Mouse (Mus musculus): ENCODE results near the gene Chd4. TPM values are rescaled to one million over a fixed set of nuclear protein-coding genes. Genes with fewer than 3 reads are reported as not detected.
A peak's percentile ranks its signal among the peaks of the same experiment; 100 is the strongest.
"Not testable (repeated sequence)": the region's sequence is repeated elsewhere in the genome, so short reads cannot be mapped to it uniquely, and the experiment has no call there.

Gene Chd4
- total RNA-seq, 1 experiment from 2014 or later = 283 TPM

DNA sequence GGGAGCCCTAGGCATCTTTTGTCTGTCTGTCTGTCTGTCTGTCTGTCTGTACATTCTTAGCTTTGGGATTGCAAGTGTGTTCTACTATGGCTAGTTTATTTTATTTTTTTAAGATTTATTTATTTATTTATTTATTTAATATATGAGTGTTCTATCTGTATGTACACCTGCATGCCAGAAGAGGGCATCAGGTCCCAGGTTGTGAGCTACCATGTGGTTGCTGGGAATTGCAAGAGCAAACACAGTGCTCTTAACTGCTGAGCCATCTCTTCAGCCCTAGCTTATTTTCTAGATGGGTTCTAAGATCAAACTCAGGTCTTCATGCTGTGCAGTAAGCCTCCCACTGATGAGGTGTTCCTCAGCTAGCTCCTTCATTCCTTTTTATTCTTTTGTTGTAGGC lies 58.8 kb downstream of the Chd4 start:
- no peak for ATAC-seq (replicated peaks; ENCODE audit: insufficient number of reproducible peaks, low FRiP score, low TSS enrichment, poor library complexity, severe bottlenecking)

DNA sequence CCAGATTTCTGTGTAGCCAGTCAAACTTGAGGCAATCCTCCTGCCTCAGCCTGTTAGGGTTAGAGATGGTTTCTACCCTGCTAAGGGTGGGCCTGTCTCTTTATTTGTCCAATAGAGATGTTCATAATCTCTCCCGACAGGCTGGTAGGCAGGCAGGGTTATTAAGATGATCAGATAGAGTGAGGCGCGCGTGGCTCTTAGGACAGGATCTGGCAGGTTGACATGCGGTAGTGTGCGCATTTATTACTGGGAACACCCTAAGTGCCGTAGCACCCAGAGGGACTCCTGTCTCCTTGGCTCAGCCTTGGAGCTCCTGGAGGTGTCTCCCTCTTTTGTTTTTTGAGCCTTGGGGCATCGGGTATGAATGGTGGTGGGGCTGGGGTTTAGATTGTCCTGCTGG lies 59.5 kb downstream of the Chd4 start:
- no peak for ATAC-seq (replicated peaks; ENCODE audit: insufficient number of reproducible peaks, low FRiP score, low TSS enrichment, poor library complexity, severe bottlenecking)

DNA sequence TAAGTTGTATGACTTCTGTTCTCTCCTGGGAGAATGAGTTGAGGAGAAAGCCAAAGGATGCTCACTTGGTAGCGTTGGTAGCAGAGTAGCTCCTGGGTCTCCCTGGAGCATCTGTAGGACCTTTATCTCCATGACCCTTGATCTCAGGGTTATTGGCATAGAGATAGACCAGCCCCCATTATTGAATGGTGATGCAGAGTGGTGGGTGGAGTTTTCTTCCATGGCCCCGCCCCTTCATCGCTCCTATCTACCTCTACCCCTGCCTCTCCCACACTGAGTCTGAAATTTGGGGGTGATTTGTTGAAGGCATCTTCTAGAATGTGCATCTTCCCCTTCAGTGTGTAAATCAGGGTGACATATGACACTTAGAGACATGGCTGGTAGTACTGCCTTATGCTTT lies 60.7 kb downstream of the Chd4 start:
- ATAC-seq (replicated peaks; ENCODE audit: insufficient number of reproducible peaks, low FRiP score, low TSS enrichment, poor library complexity, severe bottlenecking) = no peak

DNA sequence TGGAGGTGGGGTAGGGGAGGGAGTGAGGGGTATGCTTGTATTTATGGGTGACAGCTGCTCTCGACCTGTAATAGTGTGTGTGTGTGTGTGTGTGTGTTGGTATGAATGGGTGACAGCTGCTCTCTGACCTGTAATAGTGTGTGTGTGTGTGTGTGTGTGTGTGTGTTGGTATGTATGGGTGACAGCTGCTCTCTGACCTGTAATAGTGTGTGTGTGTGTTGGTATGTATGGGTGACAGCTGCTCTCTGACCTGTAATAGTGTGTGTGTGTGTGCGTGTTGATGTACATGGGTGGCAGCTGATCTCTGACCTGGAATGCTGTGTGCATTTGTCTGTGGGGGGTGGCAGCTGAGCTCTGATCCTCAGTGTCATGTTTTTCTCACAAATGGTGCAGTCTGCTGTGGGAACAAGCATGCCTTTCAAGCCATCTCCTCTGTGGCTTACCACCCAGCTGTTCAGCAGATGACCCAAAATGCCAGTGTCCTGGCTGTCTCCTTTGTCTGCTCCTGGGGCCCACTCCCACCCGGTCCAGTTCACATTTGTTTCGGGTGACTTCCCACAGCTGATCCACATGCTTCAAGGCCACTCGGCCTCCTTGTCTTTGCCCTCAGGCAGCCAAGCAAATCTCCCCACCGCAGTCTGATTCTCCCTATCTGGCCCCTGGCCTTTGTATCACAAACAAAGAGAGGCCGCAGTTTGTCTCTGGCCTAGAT lies 61.3 kb downstream of the Chd4 start:
- no peak for ATAC-seq (replicated peaks; ENCODE audit: insufficient number of reproducible peaks, low FRiP score, low TSS enrichment, poor library complexity, severe bottlenecking)

DNA sequence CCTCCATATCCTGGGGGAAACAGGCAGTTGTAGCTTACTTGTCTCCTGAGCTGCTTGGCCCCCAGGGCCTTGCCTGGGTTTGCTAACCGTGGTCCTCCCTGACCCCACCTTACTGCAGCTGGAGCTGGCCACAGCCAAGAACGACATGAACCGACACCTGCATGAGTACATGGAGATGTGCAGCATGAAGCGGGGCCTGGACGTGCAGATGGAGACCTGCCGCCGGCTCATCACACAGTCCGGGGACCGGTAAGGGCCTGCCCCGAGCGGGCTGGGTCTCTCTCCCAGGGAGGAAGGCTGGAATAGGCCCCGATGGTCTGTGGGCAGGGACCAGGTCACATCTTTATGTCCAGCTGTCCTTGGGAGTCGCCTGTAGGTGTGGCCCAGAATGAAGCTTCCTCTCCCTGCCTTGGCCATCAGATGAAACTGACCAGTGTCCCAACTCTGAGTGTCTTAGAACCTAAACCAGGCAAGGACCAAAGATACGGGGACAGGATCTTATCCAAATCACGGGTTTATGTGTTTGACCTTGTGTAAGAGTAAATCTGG lies 63.2 kb downstream of the Chd4 start:
- ATAC-seq (replicated peaks; ENCODE audit: insufficient number of reproducible peaks, low FRiP score, low TSS enrichment, poor library complexity, severe bottlenecking) = no peak

DNA sequence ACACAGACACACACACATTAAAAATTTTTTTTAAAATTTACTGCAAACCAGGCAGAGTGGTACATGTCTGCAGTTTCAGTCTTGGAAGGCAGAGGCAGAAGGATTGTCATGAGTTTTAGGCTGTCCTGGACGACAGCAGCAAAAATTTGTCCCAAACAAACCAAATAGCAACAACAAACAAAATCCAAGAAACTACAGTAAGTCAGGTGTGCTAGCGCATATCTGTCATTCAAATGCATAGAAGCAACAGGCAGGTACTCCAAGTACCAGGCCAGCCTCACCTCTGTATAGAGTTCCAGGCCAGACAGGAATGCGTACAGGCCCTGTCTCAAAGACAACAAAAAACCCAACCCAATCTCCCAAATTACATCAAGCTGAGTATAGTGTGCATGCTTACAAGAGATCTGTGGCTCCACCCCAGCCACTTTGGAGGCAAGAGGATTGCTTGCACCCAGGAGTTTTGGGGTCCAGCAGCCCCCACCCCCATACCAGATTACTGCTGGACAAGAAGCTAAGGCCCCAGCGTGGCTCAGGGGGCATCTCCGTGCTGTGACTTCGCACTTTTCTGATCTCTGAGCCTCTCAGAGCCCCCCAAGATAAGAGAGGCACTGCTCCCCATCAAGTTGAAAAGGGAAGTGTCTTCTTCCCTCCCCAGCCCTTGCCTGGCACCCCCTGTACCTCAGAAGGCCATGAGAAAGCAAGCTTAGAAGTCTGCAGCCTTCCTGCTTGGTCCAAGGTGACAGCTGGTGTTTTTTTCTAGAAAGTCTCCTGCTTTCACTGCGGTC lies 64.2 kb downstream of the Chd4 start:
- ATAC-seq (replicated peaks; ENCODE audit: insufficient number of reproducible peaks, low FRiP score, low TSS enrichment, poor library complexity, severe bottlenecking) = no peak

DNA sequence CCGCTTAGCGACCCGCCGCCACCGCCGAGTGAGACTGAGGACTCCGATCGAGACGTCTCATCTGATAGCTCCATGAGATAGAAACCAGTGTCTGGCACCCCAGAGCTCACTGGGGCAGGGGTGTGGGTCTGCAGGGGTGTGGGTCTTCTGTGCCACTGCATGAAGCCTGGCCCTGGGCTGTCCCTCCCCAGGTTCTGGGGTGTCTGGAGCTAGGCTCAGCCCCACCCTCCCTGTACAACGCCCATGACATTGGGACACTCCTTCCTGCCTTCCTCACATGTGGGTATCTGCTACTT lies 64.7 kb downstream of the Chd4 start:
- no peak for ATAC-seq (replicated peaks; ENCODE audit: insufficient number of reproducible peaks, low FRiP score, low TSS enrichment, poor library complexity, severe bottlenecking)

DNA sequence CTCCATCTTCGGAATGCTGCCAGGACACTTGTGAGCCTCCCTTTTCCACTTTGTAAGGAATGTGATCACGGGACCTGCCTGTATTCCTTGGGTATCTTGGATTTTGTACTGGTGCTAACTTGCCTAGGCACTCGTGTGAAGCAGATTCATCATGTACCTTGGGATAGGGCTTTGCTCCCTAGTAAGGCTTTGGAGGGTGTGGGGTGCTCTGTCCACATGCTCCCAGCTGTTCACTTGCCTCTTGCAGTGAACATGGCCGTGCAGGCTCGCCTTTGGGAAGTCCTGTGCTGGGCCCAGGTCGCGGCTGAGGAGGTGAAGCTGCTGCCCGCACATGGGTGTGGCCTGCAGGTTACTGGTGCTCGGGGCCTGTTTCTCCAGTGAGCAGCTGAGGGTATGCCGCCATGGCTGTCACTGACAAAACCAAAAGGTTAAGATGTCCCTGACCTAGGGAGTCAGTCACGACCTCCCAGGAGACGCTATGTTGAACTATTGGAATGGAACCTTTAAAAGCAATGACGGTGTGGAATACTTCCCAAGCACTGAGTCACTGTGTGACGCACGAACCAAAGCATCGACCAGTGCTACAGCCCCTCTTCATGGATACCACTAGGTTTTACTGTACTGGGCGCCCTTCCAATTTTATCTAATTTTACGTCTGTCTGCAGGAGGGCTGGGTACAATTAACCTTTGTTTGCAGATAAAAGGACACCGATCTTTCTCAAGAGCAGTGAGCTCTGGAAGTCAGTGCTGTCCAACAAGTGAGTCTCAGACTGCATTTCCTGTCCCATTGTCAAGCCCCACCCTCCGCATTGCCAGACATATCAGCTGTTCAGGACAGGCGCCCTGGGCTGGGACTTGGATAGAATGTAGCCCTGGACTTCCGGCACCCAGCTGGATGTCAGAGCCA lies 65.3 kb downstream of the Chd4 start:
- ATAC-seq (replicated peaks; ENCODE audit: insufficient number of reproducible peaks, low FRiP score, low TSS enrichment, poor library complexity, severe bottlenecking) = no peak

DNA sequence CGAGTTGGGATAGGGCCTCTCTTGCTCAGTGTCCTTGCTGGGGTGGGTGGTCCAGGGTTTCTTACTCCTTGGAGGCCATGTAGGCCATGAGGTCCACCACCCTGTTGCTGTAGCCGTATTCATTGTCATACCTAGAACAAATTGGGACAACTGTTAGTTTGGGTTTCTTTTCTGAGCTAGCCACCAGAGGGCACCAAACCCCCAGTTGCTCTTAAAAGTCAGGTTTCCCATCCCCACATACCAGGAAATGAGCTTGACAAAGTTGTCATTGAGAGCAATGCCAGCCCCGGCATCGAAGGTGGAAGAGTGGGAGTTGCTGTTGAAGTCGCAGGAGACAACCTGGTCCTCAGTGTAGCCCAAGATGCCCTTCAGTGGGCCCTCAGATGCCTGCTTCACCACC lies 66.2 kb downstream of the Chd4 start:
- ATAC-seq (replicated peaks; ENCODE audit: insufficient number of reproducible peaks, low FRiP score, low TSS enrichment, poor library complexity, severe bottlenecking) = not testable (repeated sequence)

DNA sequence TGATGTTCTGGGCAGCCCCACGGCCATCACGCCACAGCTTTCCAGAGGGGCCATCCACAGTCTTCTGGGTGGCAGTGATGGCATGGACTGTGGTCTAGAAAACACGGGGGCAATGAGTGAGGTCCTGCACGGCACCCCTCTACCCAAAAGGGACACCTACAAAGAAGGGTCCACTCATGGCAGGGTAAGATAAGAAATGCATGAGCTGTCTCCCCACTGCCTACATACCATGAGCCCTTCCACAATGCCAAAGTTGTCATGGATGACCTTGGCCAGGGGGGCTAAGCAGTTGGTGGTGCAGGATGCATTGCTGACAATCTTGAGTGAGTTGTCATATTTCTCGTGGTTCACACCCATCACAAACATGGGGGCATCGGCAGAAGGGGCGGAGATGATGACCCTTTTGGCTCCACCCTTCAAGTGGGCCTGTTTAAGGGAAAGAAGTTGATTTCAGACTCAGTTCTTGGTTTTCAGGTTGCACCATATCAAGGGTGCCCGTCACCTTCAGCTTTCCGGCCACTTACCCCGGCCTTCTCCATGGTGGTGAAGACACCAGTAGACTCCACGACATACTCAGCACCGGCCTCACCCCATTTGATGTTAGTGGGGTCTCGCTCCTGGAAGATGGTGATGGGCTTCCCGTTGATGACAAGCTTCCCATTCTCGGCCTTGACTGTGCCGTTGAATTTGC lies 67.0 kb downstream of the Chd4 start:
- ATAC-seq (replicated peaks; ENCODE audit: insufficient number of reproducible peaks, low FRiP score, low TSS enrichment, poor library complexity, severe bottlenecking) = not testable (repeated sequence)

DNA sequence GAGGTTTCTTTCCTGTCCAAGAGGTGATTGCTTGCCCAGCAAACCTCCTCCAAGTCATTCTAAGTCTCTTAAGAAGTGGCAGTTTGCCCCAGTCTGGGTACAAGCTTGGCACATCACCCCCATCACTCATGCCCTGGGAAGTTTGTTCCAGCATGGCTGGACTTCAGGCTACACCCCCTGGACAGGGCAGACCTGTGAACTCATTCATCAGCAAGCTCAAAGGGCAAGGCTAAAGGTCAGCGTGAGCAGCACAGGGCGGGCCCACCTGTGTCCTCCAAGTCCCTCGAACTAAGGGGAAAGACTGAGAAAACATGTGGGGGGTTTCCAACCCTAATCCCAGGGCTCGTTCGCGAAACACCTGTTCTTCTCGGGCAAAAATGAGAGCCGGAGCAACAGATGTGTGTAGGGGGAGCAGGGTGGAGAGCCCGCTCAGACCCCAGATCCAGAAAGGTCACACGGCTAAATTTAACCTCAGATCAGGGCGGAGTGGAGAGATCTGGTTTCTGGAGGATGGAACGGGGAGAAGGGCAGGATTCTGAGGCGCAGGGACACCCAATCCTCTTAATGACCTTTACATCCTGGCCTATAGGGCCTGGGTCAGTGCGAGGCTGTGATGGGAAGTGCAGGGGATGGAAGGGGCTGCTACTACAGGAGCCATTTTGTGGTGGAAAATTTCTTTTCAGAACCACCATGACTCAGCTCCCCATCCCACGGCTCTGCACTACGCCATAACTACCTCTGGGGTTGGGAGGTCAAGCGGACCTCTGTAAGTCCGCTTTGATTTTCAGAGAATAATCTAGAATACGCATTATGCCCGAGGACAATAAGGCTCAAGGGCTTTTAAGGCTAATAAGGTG lies 68.2 kb downstream of the Chd4 start:
- ATAC-seq (replicated peaks; ENCODE audit: insufficient number of reproducible peaks, low FRiP score, low TSS enrichment, poor library complexity, severe bottlenecking) = no peak

DNA sequence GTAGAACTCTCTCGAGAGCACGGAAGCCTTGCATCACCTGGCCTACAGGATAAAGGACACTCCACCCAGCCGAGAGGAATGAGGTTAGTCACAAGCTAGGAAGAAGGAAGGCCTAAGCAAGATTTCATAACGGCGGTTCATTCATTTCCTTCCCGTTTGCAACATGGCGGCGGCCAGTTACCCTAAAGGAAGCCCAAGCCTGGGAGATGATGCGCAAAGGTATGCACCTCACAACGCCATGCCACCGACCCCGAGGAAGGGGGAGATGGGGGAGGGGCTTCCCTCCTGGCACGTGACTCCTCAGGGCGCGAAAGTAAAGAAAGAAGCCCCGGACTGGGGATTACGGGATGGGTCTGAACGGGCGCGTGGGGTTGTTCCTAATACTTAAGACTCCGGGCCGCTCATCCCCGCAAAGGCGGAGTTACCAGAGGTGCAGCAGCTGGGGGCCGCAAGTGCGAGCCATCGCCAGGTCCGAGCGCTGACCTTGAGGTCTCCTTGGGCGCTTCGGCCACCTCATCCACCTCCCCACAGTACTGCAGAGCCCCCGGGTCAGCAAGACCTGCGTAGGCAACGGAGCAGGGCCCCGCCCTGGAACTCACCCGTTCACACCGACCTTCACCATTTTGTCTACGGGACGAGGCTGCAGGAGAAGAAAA lies 69.0 kb downstream of the Chd4 start:
- ATAC-seq (replicated peaks; ENCODE audit: insufficient number of reproducible peaks, low FRiP score, low TSS enrichment, poor library complexity, severe bottlenecking) = peak; percentile 37

DNA sequence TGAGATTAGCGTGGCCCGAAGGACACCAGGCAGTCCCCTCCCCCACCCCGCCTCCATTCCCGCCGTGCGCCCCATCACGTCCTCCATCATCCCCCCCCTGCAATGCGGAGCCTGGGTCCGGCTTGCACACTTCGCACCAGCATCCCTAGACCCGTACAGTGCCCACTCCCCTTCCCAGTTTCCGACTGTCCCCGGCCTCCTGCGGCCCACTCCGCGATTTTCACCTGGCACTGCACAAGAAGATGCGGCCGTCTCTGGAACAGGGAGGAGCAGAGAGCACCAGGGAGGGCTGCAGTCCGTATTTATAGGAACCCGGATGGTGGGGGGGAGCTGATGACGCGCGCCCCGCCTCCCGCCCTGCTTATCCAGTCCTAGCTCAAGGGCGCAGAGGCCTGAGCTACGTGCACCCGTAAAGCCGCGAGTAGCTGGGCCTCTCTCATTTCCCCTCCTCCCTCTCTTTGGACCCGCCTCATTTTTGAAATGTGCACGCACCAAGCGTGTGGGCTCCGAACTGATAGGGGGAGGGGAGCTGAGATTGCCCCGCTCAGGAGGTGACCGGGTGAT lies 69.6 kb downstream of the Chd4 start:
- peak; percentile 89 for ATAC-seq (replicated peaks; ENCODE audit: insufficient number of reproducible peaks, low FRiP score, low TSS enrichment, poor library complexity, severe bottlenecking)

DNA sequence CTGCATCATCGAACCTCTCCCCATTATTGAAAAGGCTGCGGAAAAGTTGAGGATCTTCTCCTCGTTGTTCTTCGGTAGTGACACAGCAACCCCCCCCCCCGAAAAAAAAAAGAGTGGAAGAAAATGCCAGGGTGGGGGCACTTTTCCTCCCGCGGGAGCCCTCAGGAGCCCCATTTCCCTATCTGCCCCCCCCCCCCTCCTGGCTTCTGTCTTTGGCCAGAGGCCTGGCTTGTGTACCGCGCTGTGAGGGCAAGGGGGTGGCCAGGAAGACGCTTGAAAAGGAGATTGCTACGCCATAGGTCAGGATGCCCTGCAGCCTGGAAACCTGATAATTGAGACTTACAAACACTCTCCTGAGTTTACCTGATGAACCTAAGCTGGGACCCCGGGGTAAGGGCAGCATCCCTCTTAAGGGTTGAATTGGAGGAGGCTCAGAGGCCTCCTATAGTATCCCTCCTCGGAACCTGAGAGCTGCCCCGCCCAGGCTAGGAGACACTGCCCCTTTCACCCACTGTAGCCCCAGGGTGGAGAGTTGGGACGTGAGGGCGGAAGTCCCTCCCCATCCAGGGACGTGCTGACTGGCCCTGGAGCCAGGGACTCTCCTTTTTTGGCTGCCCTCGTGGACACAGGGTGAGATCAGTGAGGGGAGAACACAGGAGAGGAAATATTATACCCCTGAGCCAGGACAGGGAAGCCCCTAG lies 70.4 kb downstream of the Chd4 start, which contains the start of gene Gapdh:
Gapdh (minus strand) TSS at position 417 of the 701 bp plus-strand sequence.
- peak; percentile 25; the same call in 1 of the 2 replicates for ATAC-seq (replicated peaks; ENCODE audit: insufficient number of reproducible peaks, low FRiP score, low TSS enrichment, poor library complexity, severe bottlenecking)

DNA sequence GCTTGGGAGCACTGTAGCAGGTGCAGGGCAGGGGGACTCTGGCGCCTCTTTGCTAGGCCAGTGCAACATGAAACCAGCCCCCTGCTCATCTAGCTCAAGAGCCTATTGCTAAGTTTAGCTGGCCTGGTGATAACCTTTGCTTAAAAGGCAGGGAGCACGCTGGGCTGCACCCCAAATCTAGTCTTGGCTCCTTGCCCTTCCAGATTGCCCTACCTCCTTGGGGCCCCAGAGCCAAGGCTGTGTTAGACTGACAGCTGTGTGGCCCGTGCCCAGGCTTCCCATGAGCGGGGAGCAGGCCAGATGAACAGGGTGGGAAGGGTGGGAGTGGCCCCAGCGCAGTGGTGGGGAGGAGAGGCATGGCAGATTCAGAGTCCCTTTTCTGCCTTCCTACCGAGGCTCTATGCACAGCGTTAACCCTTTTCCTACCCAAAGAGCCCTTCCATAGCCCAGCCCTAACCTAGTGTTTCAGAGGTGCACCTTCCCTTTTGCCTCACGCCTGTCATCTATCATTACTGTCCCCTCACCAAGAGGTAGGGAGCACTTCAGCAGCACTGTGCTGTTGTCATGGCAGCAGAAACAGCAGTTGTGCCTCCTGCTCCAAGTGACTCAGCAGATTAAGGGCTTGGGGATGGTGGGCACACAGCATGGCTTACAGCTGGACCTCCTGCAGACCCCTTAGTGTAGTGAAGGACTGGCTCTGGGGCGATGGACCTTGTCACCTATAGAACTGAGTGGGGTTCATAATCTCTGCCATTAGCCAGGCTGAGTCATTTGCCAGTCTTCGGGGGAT lies 71.3 kb downstream of the Chd4 start:
- no peak for ATAC-seq (replicated peaks; ENCODE audit: insufficient number of reproducible peaks, low FRiP score, low TSS enrichment, poor library complexity, severe bottlenecking)

DNA sequence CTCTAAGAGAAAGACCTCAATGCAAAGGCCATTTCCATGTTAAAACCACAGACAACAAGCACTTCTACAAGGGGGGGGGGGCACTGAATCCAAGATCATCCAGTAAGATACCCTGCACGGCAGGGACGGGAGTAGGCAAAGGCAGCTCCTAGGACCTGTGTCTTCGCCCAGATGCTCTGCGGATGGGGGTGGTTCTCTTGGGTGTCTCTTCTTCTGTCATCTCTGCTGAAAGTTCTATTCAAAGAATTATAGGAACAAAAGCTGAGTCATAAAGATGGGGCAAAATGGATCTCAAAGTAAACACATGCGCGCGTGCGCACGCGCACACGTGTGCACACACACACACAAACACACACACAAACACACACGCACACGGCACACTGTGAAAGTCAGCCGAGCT lies 72.3 kb downstream of the Chd4 start:
- ATAC-seq (replicated peaks; ENCODE audit: insufficient number of reproducible peaks, low FRiP score, low TSS enrichment, poor library complexity, severe bottlenecking) = no peak

Data from monocyte, adult 5-6 weeks (primary cell).